Comparison of ENCODE assay signal across 9 mouse cellular contexts in the genomic region with DNA sequence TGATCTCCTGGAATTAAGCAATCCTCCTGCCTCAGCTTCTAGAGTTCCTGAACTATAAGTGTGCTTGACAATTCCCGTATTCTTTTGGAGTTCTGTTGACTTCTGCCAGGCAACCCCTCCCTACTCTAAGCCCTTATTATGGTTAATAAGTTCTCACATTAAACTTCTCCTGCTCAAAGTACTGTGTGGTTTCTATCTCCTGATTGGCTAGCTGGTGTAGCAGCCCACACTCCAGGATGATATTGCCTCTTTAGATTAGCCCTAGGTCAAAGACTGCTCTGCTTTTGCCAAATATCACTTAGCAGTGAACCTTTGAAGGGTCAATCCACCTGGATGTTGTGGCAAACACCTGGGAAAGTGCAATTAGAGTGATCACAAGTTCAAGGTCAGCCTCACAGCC. TPM values are rescaled to one million over a fixed set of nuclear protein-coding genes. Genes with fewer than 3 reads are reported as not detected.
DNase-seq lines count a peak whose midpoint lies in the region; ATAC-seq and TF ChIP-seq lines count a peak whose summit lies in the region.
"Had no signal": no experiment of that assay in that cellular context is flagged by ENCODE, and none has a peak within 500 bp of the region (broad histone marks: within the 10 kb centered on the region; RNA-seq: fewer than 3 reads in every experiment).

No protein-coding gene starts in this region.

- H3K4me3 ChIP-seq in gastrocnemius, adult 2 months: peak overlapping the region; percentile 64
- no peak overlapping the region for H3K4me3 ChIP-seq in ES-Bruce4 (ENCODE audit: low read depth, low read length)
- H3K4me3 ChIP-seq in intestine, postnatal 0 days (ENCODE audit: low read depth, low read length): peak overlapping the region; percentile 6; the same call in 1 of the 2 replicates

- TF ChIP-seq EP300 in ES-Bruce4 (IDR thresholded peaks at IDR 0.05; ENCODE audit: insufficient read depth, low read depth, low read length): no peak

- no peak for TF ChIP-seq CTCF in gastrocnemius, adult 2 months (IDR thresholded peaks at IDR 0.05)
- TF ChIP-seq CTCF in ES-Bruce4 (IDR thresholded peaks at IDR 0.05; ENCODE audit: low read depth, low read length): no peak
- TF ChIP-seq CTCF in intestine, postnatal 0 days (IDR thresholded peaks at IDR 0.05; ENCODE audit: low read depth): no peak

- no peaks in the 10 kb centered on the region for H3K36me3 ChIP-seq in ES-Bruce4 (ENCODE audit: control insufficient read depth, insufficient read depth, low read length, poor library complexity, severe bottlenecking)
- H3K36me3 ChIP-seq in intestine, postnatal 0 days (ENCODE audit: control insufficient read depth, insufficient read depth): no peaks in the 10 kb centered on the region

- H3K9ac ChIP-seq in ES-Bruce4 (ENCODE audit: low read depth, poor library complexity, severe bottlenecking): peak overlapping the region; percentile 5; the same call in 1 of the 2 replicates
- H3K9ac ChIP-seq in intestine, postnatal 0 days (ENCODE audit: low read depth, low read length): 0 out of 2 replicates have a peak overlapping the region, but pooled peaks have one; percentile 35

- no peak for TF ChIP-seq POLR2A in ES-Bruce4 (IDR thresholded peaks at IDR 0.05; ENCODE audit: insufficient read depth, low read length)

- H3K4me1 ChIP-seq in ES-Bruce4 (ENCODE audit: control insufficient read depth, insufficient read depth, low read length): no peaks in the 10 kb centered on the region
- peaks cover 10% of the 10 kb centered on the region; the same call in 1 of the 2 replicates for H3K4me1 ChIP-seq in intestine, postnatal 0 days (replicated peaks; ENCODE audit: control insufficient read depth, insufficient read depth, low read length)

- no peaks in the 10 kb centered on the region for H3K9me3 ChIP-seq in ES-Bruce4 (replicated peaks; ENCODE audit: control insufficient read depth, insufficient read depth, low read length, poor library complexity, severe bottlenecking)
- no peaks in the 10 kb centered on the region for H3K9me3 ChIP-seq in intestine, postnatal 0 days (ENCODE audit: control insufficient read depth)

- H3K27me3 ChIP-seq in ES-Bruce4 (ENCODE audit: control insufficient read depth, insufficient read depth, low read length, poor library complexity, severe bottlenecking): no peaks in the 10 kb centered on the region
- no peaks in the 10 kb centered on the region for H3K27me3 ChIP-seq in intestine, postnatal 0 days (replicated peaks; ENCODE audit: control insufficient read depth, insufficient read depth, low read length)

- H3K27ac ChIP-seq in gastrocnemius, adult 2 months: no peak overlapping the region
- H3K27ac ChIP-seq in ES-Bruce4 (ENCODE audit: insufficient read depth, low read length): no peak overlapping the region
- peak overlapping the region; percentile 91 for H3K27ac ChIP-seq in intestine, postnatal 0 days (ENCODE audit: low read depth, low read length)

- peak overlapping the region; percentile 56 for H3K4me2 ChIP-seq in intestine, postnatal 0 days (replicated peaks; ENCODE audit: low read depth)

- intact Hi-C loops in gastrocnemius, adult 2 months (cut with DNase I): no loop called here
- intact Hi-C loops in gastrocnemius, postnatal 36 days (cut with DNase I): no loop called here

- DNase-seq in gastrocnemius, adult 2 months: no peak
- DNase-seq in gastrocnemius, postnatal 36 days: no peak
- peak; percentile 39 for DNase-seq in lung, postnatal 25 days (ENCODE audit: low spot score)
- no peak for DNase-seq in frontal cortex, postnatal 36 days (ENCODE audit: low spot score in 2 of 2)
- no peak for DNase-seq in cerebellum, postnatal 4 days (ENCODE audit: low spot score in 2 of 2)
- DNase-seq in spleen, postnatal 36 days (ENCODE audit: low spot score in 2 of 2): no peak
- DNase-seq: cerebellum, postnatal 14 days had no signal

- ATAC-seq in intestine, postnatal 0 days: peak; percentile 82

- WGBS in intestine, postnatal 0 days: 20% methylated on average over 1 of the region's 1 CpGs

RNA-seq across cellular contexts. Expression of gene Efna1, which starts 19.1 kb away (rescaled TPM):
- 10 to 100 TPM in 1 of 2 experiments, 1 to 10 TPM in 1; 7.9 to 13.1 TPM for total RNA-seq in gastrocnemius, adult 2 months (2021)
- total RNA-seq in gastrocnemius, postnatal 36 days (2021): 10 to 100 TPM; 10.1 to 11.5 TPM
- 8.3 and 11.0 TPM in 2 replicates for polyA plus RNA-seq in ES-Bruce4 (2011; ENCODE audit: insufficient read depth, insufficient read length, low read depth, missing spikeins)
- polyA plus RNA-seq in intestine, postnatal 0 days (2015; fragmentation: Nextera tagmentation; extraction: Ambion mirVana): 50.7 and 69.8 TPM in 2 replicates

RNA-seq across cellular contexts. Expression of gene Efna3, which starts 22.7 kb away (rescaled TPM):
- not detected for total RNA-seq in gastrocnemius, adult 2 months (2021)
- not detected for total RNA-seq in gastrocnemius, postnatal 36 days (2021)
- polyA plus RNA-seq in ES-Bruce4 (2011; ENCODE audit: insufficient read depth, insufficient read length, low read depth, missing spikeins): 17.2 and 18.9 TPM in 2 replicates
- 1.4 and 1.6 TPM in 2 replicates for polyA plus RNA-seq in intestine, postnatal 0 days (2015; fragmentation: Nextera tagmentation; extraction: Ambion mirVana)

RNA-seq across cellular contexts. Expression of gene Slc50a1, which starts 29.7 kb away (rescaled TPM):
- total RNA-seq in gastrocnemius, adult 2 months (2021): 1 to 10 TPM; 8.9 to 9.7 TPM
- 1 to 10 TPM; 8.3 to 9.1 TPM for total RNA-seq in gastrocnemius, postnatal 36 days (2021)
- 34.5 and 35.7 TPM in 2 replicates for polyA plus RNA-seq in ES-Bruce4 (2011; ENCODE audit: insufficient read depth, insufficient read length, low read depth, missing spikeins)
- 57.4 and 61.8 TPM in 2 replicates for polyA plus RNA-seq in intestine, postnatal 0 days (2015; fragmentation: Nextera tagmentation; extraction: Ambion mirVana)

RNA-seq across cellular contexts. Expression of gene Efna4, which starts 37.8 kb away (rescaled TPM):
- total RNA-seq in gastrocnemius, adult 2 months (2021): under 1 TPM; 0.15 to 0.20 TPM
- total RNA-seq in gastrocnemius, postnatal 36 days (2021): under 1 TPM in 1 of 2 experiments, not detected in 1; 0.15 TPM
- 14.6 and 16.7 TPM in 2 replicates for polyA plus RNA-seq in ES-Bruce4 (2011; ENCODE audit: insufficient read depth, insufficient read length, low read depth, missing spikeins)
- 5.1 and 5.3 TPM in 2 replicates for polyA plus RNA-seq in intestine, postnatal 0 days (2015; fragmentation: Nextera tagmentation; extraction: Ambion mirVana)

RNA-seq across cellular contexts. Expression of gene Dpm3, which starts 40.9 kb away (rescaled TPM):
- 10 to 100 TPM; 16.4 to 26.9 TPM for total RNA-seq in gastrocnemius, adult 2 months (2021)
- total RNA-seq in gastrocnemius, postnatal 36 days (2021): 10 to 100 TPM; 16.6 to 23.2 TPM
- polyA plus RNA-seq in ES-Bruce4 (2011; ENCODE audit: insufficient read depth, insufficient read length, low read depth, missing spikeins): 36.7 and 59.9 TPM in 2 replicates
- polyA plus RNA-seq in intestine, postnatal 0 days (2015; fragmentation: Nextera tagmentation; extraction: Ambion mirVana): 120 and 128 TPM in 2 replicates
